Mouse (Mus musculus): ENCODE results near the gene 9330159F19Rik. TPM values are rescaled to one million over a fixed set of nuclear protein-coding genes. Genes with fewer than 3 reads are reported as not detected.

The 9330159F19Rik gene
- 0.05 TPM in 2 replicates for polyA plus RNA-seq (2012)

- no peak for TF ChIP-seq GATA1 (IDR thresholded peaks at IDR 0.05; ENCODE audit: low read length)
Observed at GRCm38 (mm10) chr10:29211453-29211852, at the start of gene 9330159F19Rik. TSS of gene 9330159F19Rik (plus strand) at chr10:29211606.

GRCm38 (mm10) chr10:29161664-29162063 lies 49.7 kb upstream of the 9330159F19Rik start:
- no peak for TF ChIP-seq GATA1 (IDR thresholded peaks at IDR 0.05; ENCODE audit: low read length)

DNA sequence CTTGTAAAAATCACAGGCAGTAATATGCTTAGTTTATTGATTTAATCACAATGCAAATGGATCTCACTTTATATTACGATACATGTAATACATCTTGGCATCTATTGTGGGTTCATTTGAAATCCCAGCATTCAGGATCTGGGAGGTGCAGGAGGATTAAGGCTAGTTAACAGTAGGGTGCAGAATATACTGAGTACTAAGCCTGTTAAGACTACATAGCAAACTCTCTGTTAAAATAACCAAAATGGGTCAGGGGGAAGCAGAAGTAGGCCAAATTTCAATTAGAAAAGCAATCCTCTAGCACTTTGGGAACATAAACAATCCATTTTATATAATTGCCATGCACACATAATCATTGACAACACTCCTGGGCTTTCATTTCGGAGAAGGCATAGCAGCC lies 37.6 kb upstream of the 9330159F19Rik start:
- TF ChIP-seq GATA1 (IDR thresholded peaks at IDR 0.05; ENCODE audit: low read length): no peak

DNA sequence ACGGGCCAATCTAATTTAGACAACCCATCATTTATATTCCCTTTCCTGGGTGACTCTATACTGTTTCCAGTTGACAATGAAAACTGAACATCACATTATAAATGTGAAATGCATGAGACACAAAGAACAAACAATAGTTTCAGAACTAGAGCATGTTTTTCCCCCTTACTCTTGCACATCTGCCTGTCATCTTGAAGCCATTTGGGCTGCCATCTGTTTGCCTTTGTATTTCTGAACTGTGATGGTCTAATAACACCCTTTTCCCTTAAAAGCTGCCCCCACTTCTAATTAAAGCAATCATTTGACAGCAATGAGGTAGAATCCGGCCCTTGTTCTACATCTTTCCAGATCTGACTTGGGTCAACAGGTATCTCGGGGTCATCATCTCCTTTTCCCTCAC lies 35.8 kb upstream of the 9330159F19Rik start:
- TF ChIP-seq GATA1 (IDR thresholded peaks at IDR 0.05; ENCODE audit: low read length): no peak

GRCm38 (mm10) chr10:29176881-29177280 lies 34.5 kb upstream of the 9330159F19Rik start:
- no peak for TF ChIP-seq GATA1 (IDR thresholded peaks at IDR 0.05; ENCODE audit: low read length)

- no peak for TF ChIP-seq GATA1 (IDR thresholded peaks at IDR 0.05; ENCODE audit: low read length)
Observed at GRCm38 (mm10) chr10:29178003-29178402, 33.4 kb upstream of the 9330159F19Rik start.

DNA sequence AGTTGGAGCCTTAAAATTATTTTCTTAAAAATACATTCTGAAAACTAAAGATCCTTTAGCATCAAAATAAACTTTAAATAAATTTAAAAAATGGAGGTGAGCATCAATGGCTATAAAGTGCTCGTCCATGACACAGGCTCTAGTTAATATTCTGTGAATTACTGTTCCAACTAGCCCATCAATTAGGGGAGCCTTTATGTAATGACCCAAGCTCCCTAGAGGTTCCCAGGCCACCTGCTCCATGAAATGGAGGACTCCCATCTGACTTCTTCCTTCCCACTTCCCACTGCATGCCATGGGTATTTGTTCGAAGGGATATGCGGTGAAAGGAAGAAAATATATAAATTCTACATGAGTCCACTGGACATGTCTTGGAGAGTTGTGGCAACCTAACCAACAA lies 31.2 kb upstream of the 9330159F19Rik start:
- no peak for TF ChIP-seq GATA1 (IDR thresholded peaks at IDR 0.05; ENCODE audit: low read length)

- TF ChIP-seq GATA1 (IDR thresholded peaks at IDR 0.05; ENCODE audit: low read length): no peak
Observed at GRCm38 (mm10) chr10:29181046-29181445, 30.4 kb upstream of the 9330159F19Rik start.

- TF ChIP-seq GATA1 (IDR thresholded peaks at IDR 0.05; ENCODE audit: low read length): no peak
Observed at GRCm38 (mm10) chr10:29193769-29194168, 17.6 kb upstream of the 9330159F19Rik start.

DNA sequence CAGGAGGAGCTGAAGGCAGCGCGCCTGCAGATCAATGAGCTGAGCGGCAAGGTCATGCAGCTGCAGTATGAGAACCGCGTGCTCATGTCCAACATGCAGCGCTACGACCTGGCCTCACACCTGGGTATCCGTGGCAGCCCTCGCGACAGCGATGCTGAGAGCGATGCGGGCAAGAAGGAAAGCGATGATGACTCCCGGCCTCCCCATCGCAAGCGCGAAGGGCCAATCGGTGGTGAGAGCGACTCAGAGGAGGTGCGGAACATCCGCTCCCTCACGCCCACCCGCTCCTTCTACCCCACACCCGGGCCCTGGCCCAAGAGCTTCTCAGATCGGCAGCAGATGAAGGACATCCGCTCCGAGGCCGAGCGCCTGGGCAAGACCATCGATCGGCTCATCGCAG lies 14.6 kb upstream of the 9330159F19Rik start:
- no peak for TF ChIP-seq GATA1 (IDR thresholded peaks at IDR 0.05; ENCODE audit: low read length)

DNA sequence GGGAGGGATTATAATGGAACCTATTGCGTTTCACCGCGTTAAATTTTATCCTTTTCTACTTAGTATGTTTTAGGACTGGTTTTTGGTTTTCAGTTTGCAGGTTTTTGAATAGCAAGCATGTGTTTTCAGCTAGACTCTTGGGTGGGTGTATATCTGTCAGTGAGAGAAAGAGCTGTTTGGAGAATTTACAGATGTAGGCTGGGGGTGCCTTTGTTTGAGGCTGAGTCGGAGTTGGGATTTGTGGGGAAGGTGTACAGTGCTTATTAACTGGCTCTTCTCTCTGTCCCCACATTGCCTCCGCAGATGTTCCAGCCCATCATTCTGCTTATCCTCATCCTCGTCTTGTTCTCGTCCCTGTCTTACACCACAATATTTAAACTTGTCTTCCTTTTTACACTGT lies 12.8 kb upstream of the 9330159F19Rik start, which contains the start of gene Gm49353:
TSS of gene Gm49353 (plus strand) at position 313 of the 400 bp plus-strand sequence.
- TF ChIP-seq GATA1 (IDR thresholded peaks at IDR 0.05; ENCODE audit: low read length): no peak

GRCm38 (mm10) chr10:29199835-29200234 lies 11.6 kb upstream of the 9330159F19Rik start:
- TF ChIP-seq GATA1 (IDR thresholded peaks at IDR 0.05; ENCODE audit: low read length): no peak

- no peak for TF ChIP-seq GATA1 (IDR thresholded peaks at IDR 0.05; ENCODE audit: low read length)
Observed at GRCm38 (mm10) chr10:29200609-29201008, 10.8 kb upstream of the 9330159F19Rik start.

- no peak for TF ChIP-seq GATA1 (IDR thresholded peaks at IDR 0.05; ENCODE audit: low read length)
Observed at GRCm38 (mm10) chr10:29206730-29207129, 4.7 kb upstream of the 9330159F19Rik start.

DNA sequence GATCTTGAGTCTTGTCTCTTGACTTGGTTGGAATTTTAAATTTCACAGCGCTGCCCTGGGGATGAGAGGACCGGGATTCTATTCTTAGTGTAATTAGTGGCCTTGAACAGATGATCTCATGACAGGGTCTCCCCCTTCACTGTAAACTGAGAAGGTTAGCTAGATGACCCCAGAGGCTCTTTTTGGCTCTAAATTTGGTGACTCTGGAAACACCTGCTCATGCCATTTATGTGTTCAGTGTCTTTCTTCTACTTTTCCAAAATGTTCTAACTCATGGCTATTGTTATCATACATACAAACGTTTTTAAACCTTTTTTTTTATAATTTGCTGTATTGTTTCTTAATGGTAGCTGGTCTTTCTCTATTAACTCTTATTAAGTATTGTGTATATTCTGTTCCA lies 2.7 kb upstream of the 9330159F19Rik start:
- no peak for TF ChIP-seq GATA1 (IDR thresholded peaks at IDR 0.05; ENCODE audit: low read length)

DNA sequence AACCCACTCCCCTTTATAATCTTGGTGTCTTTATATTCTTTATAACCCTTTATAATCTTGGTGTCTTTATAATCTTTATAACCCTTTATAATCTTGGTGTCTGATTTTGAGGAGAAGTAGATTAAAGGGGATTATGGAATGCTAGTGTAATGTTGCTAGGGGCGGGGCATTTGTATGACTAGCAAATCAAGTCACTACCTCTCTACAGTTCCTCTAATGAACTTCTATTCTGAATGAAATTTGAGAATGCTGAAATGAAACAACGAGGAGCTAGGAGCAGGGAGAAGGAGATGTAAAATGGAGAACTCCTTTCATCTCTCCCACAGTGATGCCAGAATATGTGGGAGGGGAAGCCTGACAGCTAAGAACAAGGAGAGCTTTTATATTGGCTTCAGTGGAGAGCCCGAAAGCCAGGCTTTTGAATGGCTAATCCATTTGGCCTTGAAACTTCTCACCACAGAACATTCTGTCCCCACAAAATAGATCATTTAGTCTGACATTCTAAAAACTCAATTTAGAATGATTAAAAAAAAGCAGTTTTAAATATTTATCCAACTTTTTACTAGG lies 2.2 kb downstream of the 9330159F19Rik start:
- no peak for TF ChIP-seq GATA1 (IDR thresholded peaks at IDR 0.05; ENCODE audit: low read length)

GRCm38 (mm10) chr10:29216957-29217356 lies 5.6 kb downstream of the 9330159F19Rik start:
- no peak for TF ChIP-seq GATA1 (IDR thresholded peaks at IDR 0.05; ENCODE audit: low read length)

- TF ChIP-seq GATA1 (IDR thresholded peaks at IDR 0.05; ENCODE audit: low read length): no peak
Observed at GRCm38 (mm10) chr10:29217451-29217850, 6.0 kb downstream of the 9330159F19Rik start.

All from G1E-ER4 (cell line).